Mouse (Mus musculus) mouse embryonic stem cell (cell line): Measurements from ENCODE around the gene Alpl.

ENCODE experiments used
- in situ Hi-C, 2 experiments: fragments of 300-500 bp; cut with MboI; formaldehyde crosslinking; loops; 1 replicate in 1 of 2; 3 replicates in 1 of 2; pipeline ENCODE4 v1.14.3; 2019 to 2020; ENCODE audit warnings: low sequenced_read_pairs in 2 of 2, low pct_unique_long_range_greater_than_20kb in 1 of 2, mixed read lengths in 1 of 2; ENCODE audit not compliant: unreplicated experiment in 1 of 2

Gene Alpl

DNA sequence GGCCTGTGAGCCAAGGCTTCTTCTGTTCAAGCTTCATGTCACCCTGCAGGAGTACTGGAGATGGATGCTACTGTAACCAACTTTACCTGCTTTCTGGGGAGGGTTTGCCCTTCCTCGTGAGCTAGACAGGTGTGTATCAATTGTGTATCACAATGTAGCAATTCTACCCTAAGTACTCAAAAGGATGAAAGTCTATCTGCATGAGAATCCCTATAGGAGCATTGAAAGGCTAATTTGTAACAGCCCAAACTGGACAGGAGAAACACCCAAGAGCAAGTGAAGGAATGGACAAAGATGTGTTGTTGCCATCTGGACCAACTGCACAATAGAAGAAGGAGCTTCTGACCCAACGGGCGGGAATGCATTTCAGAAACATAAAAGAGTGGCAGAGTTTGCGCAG, 18.3 kb downstream of the Alpl start:
- in situ Hi-C loops: no loop called here

DNA sequence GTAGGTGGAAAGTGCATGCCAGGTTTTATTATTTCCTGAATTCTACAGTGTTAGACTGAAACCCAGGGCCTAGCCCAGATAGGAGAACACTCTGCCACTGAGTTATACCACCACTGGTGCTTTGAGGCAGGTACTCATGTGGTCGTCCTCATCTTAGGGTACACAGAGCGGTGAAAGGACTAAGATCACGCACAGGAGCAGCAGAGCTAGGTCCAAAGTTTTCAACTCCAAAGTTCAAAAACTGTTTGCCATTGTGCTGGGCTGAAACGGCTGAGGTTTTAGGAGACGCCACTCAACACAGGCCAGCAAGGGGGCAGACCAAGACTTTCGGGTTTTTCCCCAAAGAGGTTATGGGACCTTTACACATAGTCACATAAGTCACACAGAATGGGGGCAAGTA, 21.7 kb downstream of the Alpl start:
- in situ Hi-C loops: no loop called here

DNA sequence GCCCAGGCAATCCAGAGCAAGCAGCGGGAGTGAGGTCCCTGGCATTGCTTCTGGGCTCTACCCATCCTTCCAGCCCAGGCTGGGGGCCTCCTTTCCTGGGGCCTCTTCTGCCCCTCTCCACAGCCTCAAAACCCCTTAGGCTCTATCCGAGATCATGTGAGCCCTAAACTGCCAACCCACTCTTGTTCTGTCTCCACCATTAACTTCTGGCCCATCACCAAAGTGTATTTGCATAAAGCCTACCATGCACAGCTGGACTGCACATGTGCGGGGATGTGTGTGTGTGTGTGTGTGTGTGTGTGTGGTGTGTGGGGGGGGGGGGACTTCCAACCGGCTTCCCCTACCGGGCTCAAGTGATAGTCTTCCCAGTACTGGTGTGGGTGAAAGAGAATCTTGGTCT, 22.2 kb downstream of the Alpl start:
- in situ Hi-C loops: no loop called here

DNA sequence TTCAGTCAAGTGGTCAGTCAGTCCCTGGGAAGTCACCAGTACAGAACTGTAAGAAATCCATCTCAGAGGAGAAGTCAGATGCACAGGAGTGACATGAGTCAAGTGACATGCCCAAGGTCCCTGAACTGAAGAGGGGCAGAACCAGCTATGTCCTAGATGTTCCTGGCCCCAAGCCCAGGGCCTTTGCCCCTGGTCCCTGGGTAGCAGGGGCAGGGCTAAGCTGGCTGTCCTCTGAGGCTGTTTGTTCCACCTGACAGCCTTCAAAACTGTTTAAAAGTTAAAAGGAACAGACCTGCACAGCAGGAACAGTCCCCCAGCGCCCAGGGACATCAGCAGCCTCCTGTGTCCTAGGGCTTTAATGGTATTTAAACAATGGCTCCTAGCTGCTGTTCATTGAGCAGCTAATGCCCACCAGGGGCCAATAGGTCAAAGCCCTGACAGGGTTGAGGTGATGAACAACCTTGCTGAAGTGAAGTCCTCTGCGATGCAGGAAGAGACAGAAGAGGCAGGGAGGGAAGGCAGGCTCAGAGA, 22.8 kb downstream of the Alpl start:
- in situ Hi-C loops: no loop called here

DNA sequence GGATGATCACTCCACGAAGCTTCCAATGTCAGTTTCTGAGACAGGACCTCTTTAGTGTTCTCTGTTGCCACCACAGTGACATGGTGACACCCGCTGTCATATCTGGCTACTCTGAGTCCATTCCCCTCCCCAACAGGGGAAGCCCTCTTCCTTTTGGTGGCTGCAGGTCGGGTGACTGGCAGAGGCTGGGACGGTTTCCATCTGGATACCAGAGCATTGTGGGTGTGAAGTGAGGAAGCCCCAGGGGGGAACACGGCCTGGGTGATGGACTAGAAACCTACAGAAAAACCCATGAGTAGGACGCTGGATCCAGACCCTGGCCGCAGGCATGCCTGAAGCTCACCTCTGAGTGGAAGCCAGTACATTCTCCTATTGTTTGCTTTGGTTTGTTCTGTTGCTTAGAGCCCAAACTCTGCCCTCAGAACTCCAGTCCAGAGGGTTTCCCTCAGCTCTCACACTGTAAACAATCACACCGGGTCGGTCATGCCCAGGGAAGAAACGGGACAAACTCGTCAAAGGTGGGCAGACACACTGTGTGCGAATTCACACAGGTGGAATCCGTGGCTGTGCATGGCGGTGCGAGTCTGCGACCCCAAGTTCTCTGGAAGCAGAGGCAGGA, 23.6 kb downstream of the Alpl start:
- in situ Hi-C loops: no loop called here

DNA sequence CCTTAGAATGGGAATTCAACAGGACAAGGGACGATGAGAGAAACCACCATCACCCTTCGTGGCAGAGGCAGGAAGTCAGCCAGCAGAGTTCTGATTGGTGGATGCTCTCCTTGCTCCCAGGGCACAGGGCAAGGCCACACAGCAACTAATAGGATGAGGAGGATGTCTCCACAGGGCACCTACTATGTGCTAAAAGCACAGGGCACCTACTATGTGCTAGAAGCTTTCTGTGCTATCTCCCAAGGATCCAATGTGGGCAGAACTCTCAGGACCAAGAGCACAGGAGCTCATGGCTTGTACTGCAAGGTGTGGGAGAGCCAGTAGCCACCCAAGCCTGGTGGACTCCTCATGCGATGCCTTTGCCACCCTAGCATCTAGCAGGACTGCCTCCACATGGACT, 24.4 kb downstream of the Alpl start:
- in situ Hi-C loops: no loop called here

DNA sequence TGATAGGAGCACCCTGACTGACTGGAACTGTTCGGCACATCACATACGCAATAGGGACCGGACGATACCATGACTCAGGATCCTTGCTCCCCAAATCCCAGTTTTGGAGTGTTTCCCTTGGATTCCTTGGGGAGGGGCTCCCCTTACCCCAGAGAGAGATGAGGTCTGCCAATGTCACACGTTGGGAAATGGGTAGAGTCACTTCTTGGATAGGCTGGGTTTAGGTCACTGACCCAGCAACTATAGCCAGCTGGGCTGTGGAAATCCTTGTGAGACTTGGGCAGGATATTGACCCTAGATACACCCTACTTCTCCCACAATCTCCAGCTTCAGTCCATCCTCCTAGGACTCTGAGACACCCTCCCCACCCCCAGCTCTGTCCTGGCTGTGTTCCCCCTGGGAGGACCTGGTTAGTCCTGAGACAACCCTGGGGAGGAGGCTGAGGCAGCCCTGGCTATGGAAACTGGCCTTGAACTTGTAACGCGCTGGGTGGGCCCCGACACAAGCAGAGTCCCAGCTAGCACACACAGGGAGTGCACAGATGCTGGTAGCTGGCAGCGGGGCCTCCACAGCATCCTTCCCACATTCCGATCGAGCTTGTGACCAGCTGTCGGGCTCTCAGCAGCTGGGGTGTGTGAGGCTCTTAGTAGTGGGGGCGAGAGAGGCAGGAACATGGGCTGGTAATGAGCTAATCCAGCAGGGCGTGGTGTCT, 25.1 kb downstream of the Alpl start:
- in situ Hi-C loops: no loop called here

DNA sequence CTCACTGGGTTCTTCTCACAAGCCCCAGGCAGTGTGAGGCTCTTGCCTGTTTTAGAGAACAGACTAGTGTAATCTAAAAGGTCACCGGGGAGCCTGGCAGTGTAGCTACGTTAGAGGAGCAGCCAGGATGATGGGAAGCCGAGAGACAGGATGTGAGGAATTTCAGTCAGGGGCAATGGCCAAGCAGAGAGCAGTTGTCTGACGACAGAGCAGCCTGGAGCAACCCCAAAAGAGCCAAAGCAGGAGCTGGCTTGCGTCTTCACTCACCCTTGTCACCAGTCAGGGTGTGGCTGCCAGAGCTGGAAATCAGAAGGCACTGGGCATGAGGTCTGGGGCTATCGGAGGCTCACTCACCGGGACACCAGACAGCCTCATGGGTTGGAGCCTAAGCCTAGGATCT, 26.5 kb downstream of the Alpl start:
- in situ Hi-C loops: no loop called here

DNA sequence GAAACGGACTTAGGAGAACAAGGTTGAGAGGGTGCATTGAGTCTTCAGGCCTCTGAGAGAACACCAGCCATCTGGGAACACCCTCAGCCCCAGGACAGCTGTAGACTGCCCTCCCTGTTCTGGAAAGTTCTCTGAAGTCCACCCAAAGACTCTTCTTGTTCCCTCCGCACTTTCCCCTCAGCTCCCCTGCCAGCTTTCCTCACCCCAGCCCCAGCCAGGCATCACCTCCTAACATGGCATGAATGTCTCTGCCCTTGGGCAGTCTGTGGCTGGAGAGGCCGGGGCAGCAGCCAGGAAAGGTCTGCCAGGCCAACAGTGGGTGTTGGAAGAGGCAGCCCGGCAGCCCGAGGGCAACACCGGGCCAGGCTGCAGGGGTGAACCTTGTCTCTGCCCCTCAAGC, 27.4 kb downstream of the Alpl start:
- in situ Hi-C loops: no loop called here

DNA sequence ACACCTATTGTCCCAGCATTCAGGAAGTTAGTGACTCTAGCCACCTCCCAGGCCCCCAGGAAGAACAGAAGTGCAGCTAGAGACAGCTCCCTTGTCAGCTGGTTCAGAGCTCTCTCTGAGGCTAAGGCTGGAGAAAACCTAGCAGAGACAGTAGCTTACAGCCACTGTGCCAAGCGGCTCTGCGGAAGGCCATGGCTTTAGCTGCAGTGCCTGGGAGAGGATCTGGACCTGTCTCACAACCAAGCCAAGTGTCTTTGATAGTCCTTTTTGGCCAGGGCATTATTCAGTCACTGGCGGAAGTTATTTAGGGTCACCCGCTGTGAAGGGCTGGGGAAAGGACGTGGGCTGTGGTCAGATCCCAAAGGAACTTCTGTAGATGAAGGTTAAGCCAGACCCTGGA, 27.8 kb downstream of the Alpl start:
- in situ Hi-C loops: no loop called here

DNA sequence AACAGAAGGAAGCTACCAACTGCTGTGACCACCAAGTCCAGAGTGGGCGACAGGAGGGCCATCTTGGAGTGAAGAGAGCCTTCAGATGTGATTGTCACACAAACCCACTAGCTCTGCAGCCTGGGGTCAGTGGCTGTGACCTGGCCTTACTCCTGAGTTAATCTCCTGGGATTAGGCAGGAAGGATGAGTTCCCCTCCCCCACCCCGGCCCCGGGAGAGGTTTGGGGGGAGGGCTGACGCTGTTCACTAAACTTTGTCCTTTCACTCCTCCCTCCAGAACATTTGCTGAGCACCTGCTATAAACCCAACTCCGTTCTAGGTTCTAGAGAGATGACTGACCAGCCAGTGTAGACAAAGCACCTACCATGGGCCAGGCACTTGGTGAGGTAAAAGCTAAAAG, 29.8 kb downstream of the Alpl start:
- in situ Hi-C loops: no loop called here

DNA sequence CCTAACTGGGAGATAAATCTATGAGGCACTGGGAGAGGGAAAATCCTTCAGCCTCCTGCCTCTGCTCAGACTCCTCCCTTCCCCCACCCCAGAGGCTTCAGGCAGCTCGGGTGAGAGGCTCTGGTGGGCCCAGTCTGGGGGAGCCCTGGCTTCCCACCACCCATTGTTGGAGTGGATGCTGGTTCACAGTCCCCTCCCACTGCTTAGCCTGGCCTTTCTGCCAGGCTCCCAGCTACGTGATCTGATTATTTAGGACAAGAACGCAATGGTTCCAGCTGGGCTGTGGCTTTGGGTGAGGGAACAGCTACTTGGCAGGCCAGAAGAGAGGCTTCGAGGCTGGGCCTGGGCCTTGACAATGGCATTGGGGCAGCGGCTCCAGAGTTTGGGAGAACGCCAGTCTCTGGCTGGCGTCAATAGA, 30.6 kb downstream of the Alpl start:
- in situ Hi-C loops: no loop called here

DNA sequence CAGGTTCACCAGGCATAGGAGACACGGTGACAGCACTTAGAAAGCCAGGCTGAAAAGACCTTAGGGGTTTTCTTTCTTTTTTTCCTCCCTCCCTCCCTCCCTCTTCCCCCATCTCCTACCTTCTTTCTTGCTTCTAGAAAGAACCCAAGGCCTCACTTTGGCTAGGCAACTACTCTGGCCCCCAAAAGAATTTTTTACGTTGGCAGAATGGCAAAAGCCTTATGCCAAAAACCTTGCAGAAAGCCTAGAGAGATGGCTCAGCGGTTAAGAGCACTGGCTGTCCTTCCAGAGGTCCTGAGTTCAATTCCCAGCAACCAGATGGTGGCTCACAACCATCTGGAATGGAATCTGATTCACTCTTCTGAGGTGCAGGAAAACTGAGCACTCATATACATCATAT, 31.6 kb downstream of the Alpl start:
- in situ Hi-C loops: no loop called here

DNA sequence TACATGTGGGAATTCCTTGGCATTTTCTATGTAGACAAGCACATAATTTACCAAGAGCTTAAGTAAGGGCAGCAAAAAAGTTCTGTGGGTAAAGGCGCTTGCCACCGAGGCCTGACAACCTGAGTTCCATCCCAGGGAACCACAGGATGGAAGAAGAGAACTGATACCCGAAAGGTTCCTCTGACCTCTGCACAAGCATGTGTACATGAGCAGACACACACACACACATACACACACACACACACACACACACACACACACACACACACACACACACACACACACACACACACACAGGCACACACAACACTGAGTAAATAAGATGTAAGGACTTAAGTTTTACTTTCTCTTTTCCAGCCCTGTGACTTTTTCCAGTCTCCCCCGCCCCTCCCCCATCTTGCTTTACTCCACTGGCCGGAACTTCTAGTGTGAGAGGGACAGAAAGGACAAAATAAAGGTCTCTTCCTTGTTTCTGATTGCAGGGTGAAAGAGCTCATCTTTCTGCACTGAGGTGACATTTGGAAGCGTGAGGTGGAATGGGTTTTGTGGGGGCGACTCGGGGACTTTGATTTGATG, 32.2 kb downstream of the Alpl start:
- in situ Hi-C loops: no loop called here

DNA sequence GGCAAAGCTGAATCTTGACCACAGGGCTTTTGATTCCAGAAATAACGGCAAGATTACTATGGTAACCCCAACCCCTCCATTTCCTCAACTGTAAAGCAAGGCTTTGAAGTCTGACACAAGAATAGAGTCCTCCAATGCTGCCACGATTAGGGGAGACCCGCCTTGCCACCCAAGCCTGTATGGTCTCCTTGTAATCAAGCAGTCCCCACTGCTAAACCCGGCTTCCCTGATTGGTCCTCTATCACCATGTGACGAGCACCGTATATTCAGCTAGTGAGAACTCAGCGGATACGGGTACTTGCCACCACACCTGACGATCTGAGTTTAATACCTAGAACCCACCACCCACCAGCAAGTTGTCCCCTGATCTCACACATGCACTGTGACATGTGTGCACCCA, 33.3 kb downstream of the Alpl start:
- in situ Hi-C loops: no loop called here

DNA sequence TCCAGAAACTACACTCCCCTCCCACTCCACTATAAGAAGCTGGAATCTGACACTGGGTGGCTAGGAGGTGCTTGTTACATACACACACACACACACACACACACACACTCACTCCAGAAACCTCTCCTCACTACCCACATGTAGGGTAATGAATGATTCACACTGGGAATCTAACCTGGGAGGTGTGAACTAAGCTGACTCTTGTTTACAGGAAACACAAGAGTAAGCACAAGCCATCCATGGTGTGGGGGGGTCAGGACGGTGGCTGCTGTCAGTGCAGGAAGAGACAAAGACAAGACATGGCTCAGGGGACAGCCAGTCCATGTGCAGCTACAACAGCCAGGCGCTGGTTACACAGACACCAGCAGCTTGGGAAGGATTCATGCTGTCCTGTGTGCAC, 41.7 kb downstream of the Alpl start:
- in situ Hi-C loops: no loop called here

DNA sequence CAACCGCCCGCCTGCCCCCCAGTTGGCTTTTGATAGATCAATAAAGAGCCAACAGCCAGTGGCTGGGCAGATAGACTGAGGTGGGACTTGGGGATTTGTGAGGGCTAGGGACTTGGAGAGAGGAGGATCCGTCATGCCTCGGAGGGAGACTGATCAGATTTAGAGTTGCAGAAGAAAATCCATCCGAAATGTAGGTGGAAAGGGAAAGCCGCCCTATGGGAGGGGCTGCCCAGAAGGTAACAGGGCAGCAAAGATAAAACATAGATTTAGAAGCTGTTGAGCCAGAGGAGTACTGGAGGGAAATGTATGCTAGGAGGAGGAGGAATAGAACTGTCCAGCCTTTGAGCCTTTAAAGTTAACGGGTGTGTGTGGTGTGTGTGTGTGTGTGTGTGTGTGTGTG, 43.0 kb downstream of the Alpl start:
- in situ Hi-C loops: no loop called here

DNA sequence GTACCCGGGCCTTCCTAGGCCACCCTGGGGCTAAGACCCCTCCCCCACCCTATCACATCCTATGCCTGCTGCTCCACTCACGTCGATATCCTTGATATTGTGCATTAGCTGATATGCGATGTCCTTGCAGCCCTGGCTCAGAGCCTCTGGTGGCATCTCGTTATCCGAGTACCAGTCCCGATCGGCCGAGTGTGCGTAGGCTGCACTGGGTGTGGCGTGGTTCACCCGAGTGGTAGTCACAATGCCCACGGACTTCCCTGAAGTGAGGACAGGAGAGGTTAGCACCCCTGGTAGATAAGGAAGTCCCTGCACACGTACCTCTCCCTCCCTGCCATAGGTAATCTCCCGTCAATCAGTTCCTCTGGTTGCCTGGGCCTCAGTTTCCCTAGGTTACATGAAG, 43.7 kb downstream of the Alpl start:
- in situ Hi-C loops: no loop called here

DNA sequence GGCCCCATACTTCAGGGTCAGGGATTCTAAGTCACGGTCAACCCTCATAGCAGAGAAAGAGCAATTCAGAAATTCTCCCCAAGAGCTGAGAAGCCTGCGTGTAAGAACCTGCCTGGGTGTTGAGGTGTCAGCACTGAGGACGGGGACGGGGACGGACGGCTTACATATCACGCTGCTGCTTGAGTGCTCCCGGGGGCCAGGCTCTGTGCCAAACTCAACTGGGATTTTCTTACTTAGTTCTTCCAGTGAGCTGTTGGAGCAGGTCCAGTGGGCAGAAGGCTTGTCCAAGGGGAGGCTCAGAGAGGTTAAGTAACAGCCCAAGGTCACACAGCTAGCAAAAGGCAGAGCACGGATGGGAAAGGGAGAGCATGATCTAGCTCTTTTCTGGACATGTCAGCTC, 44.5 kb downstream of the Alpl start:
- in situ Hi-C loops: no loop called here

DNA sequence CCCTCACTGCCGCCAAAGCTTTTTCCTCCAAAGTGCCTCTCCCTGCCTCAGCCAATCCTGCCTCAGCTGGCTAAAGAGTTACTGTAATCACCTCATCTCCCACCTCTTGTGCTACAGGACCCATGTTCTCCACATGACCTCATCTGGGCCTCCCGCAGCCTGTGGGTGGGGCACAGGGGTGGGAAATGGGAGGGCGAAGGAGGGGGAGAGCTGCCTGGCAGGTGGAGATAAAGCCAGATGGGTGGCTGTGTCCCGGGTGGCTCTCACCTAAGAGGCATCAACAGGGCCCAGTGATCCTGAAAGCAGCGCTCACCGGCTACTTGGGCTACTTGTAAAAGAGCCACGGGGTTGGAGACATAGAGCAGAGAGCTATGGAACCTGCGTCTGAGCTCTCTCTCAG, 44.9 kb downstream of the Alpl start:
- in situ Hi-C loops: no loop called here
